Mouse (Mus musculus) lung, postnatal 0 days (tissue): ENCODE measurements around the gene Map6. TPM values are rescaled to one million over a fixed set of nuclear protein-coding genes. Genes with fewer than 3 reads are reported as not detected.

Source experiments
- ATAC-seq: fragments of 200-750 bp; cut with Nextera tagmentation; 2 replicates; pipeline ENCODE4 v1.8.0; 2017; ENCODE audit warnings: moderate library complexity
- DNase-seq: peaks from one replicate; pipeline ENCODE4 v3.0.0-alpha.2; 2016; ENCODE audit warnings: low spot score
- H3K27ac ChIP-seq: fragments of 300-500 bp; sonication (generic); 2 replicates; pipeline ENCODE4 v1.5.1; 2014; ENCODE audit warnings: antibody characterized with exemption, mild to moderate bottlenecking, low read length, mixed read lengths
- H3K27me3 ChIP-seq: fragments of 300-500 bp; sonication (generic); replicated peaks from 2 replicates; pipeline ENCODE4 v1.6.1; 2014; ENCODE audit warnings: low read length, mixed read lengths; ENCODE audit not compliant: insufficient read depth
- H3K36me3 ChIP-seq: fragments of 300-500 bp; sonication (generic); 2 replicates; pipeline ENCODE4 v1.6.1; 2014; ENCODE audit warnings: low read length, mixed read lengths; ENCODE audit not compliant: insufficient read depth
- H3K4me1 ChIP-seq: fragments of 300-500 bp; sonication (generic); 2 replicates; pipeline ENCODE4 v1.6.1; 2014; ENCODE audit warnings: antibody characterized with exemption, low read depth, low read length, mixed read lengths; ENCODE audit not compliant: insufficient read depth
- H3K4me2 ChIP-seq: fragments of 300-500 bp; sonication (generic); replicated peaks from 2 replicates; pipeline ENCODE4 v1.6.1; 2014; ENCODE audit warnings: low read depth, mild to moderate bottlenecking, low read length, moderate library complexity, mixed read lengths
- H3K4me3 ChIP-seq: fragments of 300-500 bp; sonication (generic); 2 replicates; pipeline ENCODE4 v1.5.1; 2014; ENCODE audit warnings: low read depth, low read length
- H3K9ac ChIP-seq: fragments of 300-500 bp; sonication (generic); replicated peaks from 2 replicates; pipeline ENCODE4 v1.6.1; 2014; ENCODE audit warnings: low read depth, mild to moderate bottlenecking
- H3K9me3 ChIP-seq: fragments of 300-500 bp; sonication (generic); 2 replicates; pipeline ENCODE4 v1.6.1; 2016; ENCODE audit warnings: low read length, mixed read lengths
- CTCF ChIP-seq: IDR thresholded peaks from 2 replicates; pipeline ENCODE4 v1.5.1; 2016; ENCODE audit warnings: antibody characterized with exemption, mild to moderate bottlenecking
- EP300 ChIP-seq: IDR thresholded peaks from 2 replicates; pipeline ENCODE4 v1.6.1; 2016; ENCODE audit warnings: antibody characterized with exemption, mild to moderate bottlenecking, control low read depth
- WGBS: fragments of 180-500 bp; shearing (Covaris S2); extraction: QIAGEN DNeasy Blood & Tissue Kit; methylation state at CpG from one replicate; pipeline ENCODE4 v1.1.7; 2014; 5-methylcytosine and 5-hydroxymethylcytosine counted together
- polyA plus RNA-seq: library from polyadenylated mRNA; unstranded; fragments of >200 nt; fragmentation: Nextera tagmentation; extraction: Ambion mirVana; gene quantifications from 2 replicates; pipeline ENCODE4 v1.2.1, GENCODE M21; 2015

Gene Map6
- polyA plus RNA-seq, 1 experiment from 2014 or later = 29.6 TPM

GRCm38 (mm10) chr7:99287287-99287686 is 20.0 kb downstream of the Map6 start:
- Histone ChIP-seq H3K4me3 (no peak overlapping the region), H3K4me1 (peaks cover 5% of the 10 kb centered on the region; the same call in 1 of the 2 replicates), H3K9ac (no peak overlapping the region), H3K27me3 (no peaks in the 10 kb centered on the region), H3K36me3 (no peaks in the 10 kb centered on the region), H3K27ac (no peak overlapping the region), H3K9me3 (no peaks in the 10 kb centered on the region), H3K4me2 (no peak overlapping the region)
- TF ChIP-seq EP300 (no peak), CTCF (no peak)
- 58% methylated on average over 3 of the region's 3 CpGs for WGBS
- ATAC-seq (no peak), DNase-seq (no peak)

GRCm38 (mm10) chr7:99290008-99290407 is 22.8 kb downstream of the Map6 start:
- peaks cover 5% of the 10 kb centered on the region; the same call in 1 of the 2 replicates for H3K4me1 ChIP-seq
- WGBS = 25% methylated on average over 8 of the region's 8 CpGs
- no peak for TF ChIP-seq CTCF
- no peak for TF ChIP-seq EP300
- no peak overlapping the region for H3K4me3 ChIP-seq
- peak; percentile 28 for DNase-seq
- no peak overlapping the region for H3K27ac ChIP-seq
- no peak for ATAC-seq
- no peak overlapping the region for H3K9ac ChIP-seq
- no peaks in the 10 kb centered on the region for H3K36me3 ChIP-seq
- H3K4me2 ChIP-seq = 0 out of 2 replicates have a peak overlapping the region, but pooled peaks have one; percentile 11
- no peaks in the 10 kb centered on the region for H3K9me3 ChIP-seq
- H3K27me3 ChIP-seq = no peaks in the 10 kb centered on the region

- peak; percentile 28; the same call in 1 of the 2 replicates for ATAC-seq
- no peaks in the 10 kb centered on the region for H3K9me3 ChIP-seq
- H3K27me3 ChIP-seq = no peaks in the 10 kb centered on the region
- no peak overlapping the region for H3K4me3 ChIP-seq
- H3K4me1 ChIP-seq = peaks cover 5% of the 10 kb centered on the region; the same call in 1 of the 2 replicates
- no peak overlapping the region for H3K27ac ChIP-seq
- no peak overlapping the region for H3K9ac ChIP-seq
- 42% methylated on average over 6 of the region's 6 CpGs for WGBS
- TF ChIP-seq CTCF (no peak), EP300 (no peak)
- DNase-seq = peak; percentile 27
- H3K36me3 ChIP-seq = no peaks in the 10 kb centered on the region
- no peak overlapping the region for H3K4me2 ChIP-seq
These were observed 23.7 kb downstream of the Map6 start for GRCm38 (mm10) chr7:99290925-99291324.

GRCm38 (mm10) chr7:99294198-99294780 is 27.0 kb downstream of the Map6 start:
- DNase-seq (peak; percentile 36), ATAC-seq (peak; percentile 57)
- no peaks in the 10 kb centered on the region for H3K9me3 ChIP-seq
- H3K4me1 ChIP-seq = peaks cover 5% of the 10 kb centered on the region; the same call in 1 of the 2 replicates
- H3K36me3 ChIP-seq = no peaks in the 10 kb centered on the region
- no peak overlapping the region for H3K4me3 ChIP-seq
- WGBS = 69% methylated on average over 2 of the region's 2 CpGs
- TF ChIP-seq CTCF (no peak), EP300 (no peak)
- H3K27me3 ChIP-seq = no peaks in the 10 kb centered on the region
- H3K4me2 ChIP-seq = no peak overlapping the region
- H3K9ac ChIP-seq = no peak overlapping the region
- no peak overlapping the region for H3K27ac ChIP-seq

- Histone ChIP-seq H3K27ac (no peak overlapping the region), H3K4me2 (no peak overlapping the region), H3K4me1 (peaks cover 3% of the 10 kb centered on the region; the same call in 1 of the 2 replicates), H3K4me3 (no peak overlapping the region), H3K9me3 (no peaks in the 10 kb centered on the region), H3K27me3 (no peaks in the 10 kb centered on the region), H3K9ac (no peak overlapping the region), H3K36me3 (no peaks in the 10 kb centered on the region)
- DNase-seq (no peak), ATAC-seq (no peak)
- 65% methylated on average over 8 of the region's 8 CpGs for WGBS
- TF ChIP-seq CTCF = no peak
- TF ChIP-seq EP300 = no peak
These were observed 27.9 kb downstream of the Map6 start for GRCm38 (mm10) chr7:99295104-99295503.

GRCm38 (mm10) chr7:99300650-99301175 is 33.5 kb downstream of the Map6 start:
- Histone ChIP-seq H3K27ac (no peak overlapping the region), H3K9ac (no peak overlapping the region), H3K27me3 (no peaks in the 10 kb centered on the region), H3K9me3 (no peaks in the 10 kb centered on the region), H3K4me3 (no peak overlapping the region), H3K36me3 (no peaks in the 10 kb centered on the region), H3K4me2 (no peak overlapping the region), H3K4me1 (no peaks in the 10 kb centered on the region)
- WGBS = 40% methylated on average over 3 of the region's 3 CpGs
- no peak for DNase-seq
- ATAC-seq = no peak
- no peak for TF ChIP-seq EP300
- no peak for TF ChIP-seq CTCF
